Mouse (Mus musculus) erythroblast, embryonic 14.5 days (primary cell): ENCODE results near the gene 4933424G06Rik. TPM values are rescaled to one million over a fixed set of nuclear protein-coding genes. Genes with fewer than 3 reads are reported as not detected.

Experiments
- H3K27me3 ChIP-seq: 2 replicates; pipeline ENCODE4 v1.6.1; 2012; ENCODE audit warnings: inconsistent platforms; ENCODE audit not compliant: control insufficient read depth
- H3K36me3 ChIP-seq: 2 replicates; pipeline ENCODE4 v1.6.1; 2012; ENCODE audit warnings: mild to moderate bottlenecking, inconsistent platforms; ENCODE audit not compliant: control insufficient read depth
- H3K4me1 ChIP-seq: 2 replicates; pipeline ENCODE4 v1.6.1; 2012; ENCODE audit warnings: inconsistent platforms; ENCODE audit not compliant: control insufficient read depth
- H3K4me3 ChIP-seq: replicated peaks from 2 replicates; pipeline ENCODE3; 2012; ENCODE audit warnings: moderate library complexity, mild to moderate bottlenecking, inconsistent platforms
- H3K9me3 ChIP-seq: 2 replicates; pipeline ENCODE4 v1.6.1; 2012; ENCODE audit warnings: low read length, inconsistent platforms, mixed read lengths; ENCODE audit not compliant: control insufficient read depth
- GATA1 ChIP-seq: IDR thresholded peaks from 2 replicates; pipeline ENCODE4 v1.6.1; 2012; ENCODE audit warnings: low read length, inconsistent platforms, mixed read lengths
- TAL1 ChIP-seq: IDR thresholded peaks from 3 replicates; pipeline ENCODE4 v1.6.1; 2012; ENCODE audit warnings: low read length, inconsistent platforms, mixed read lengths
- polyA plus RNA-seq: library from polyadenylated mRNA; stranded (reverse); fragments of >175 nt; gene quantifications from 2 replicates; pipeline ENCODE4 v1.2.3, GENCODE M21; 2012

The 4933424G06Rik gene
- polyA plus RNA-seq, 1 experiment, result not detected

DNA sequence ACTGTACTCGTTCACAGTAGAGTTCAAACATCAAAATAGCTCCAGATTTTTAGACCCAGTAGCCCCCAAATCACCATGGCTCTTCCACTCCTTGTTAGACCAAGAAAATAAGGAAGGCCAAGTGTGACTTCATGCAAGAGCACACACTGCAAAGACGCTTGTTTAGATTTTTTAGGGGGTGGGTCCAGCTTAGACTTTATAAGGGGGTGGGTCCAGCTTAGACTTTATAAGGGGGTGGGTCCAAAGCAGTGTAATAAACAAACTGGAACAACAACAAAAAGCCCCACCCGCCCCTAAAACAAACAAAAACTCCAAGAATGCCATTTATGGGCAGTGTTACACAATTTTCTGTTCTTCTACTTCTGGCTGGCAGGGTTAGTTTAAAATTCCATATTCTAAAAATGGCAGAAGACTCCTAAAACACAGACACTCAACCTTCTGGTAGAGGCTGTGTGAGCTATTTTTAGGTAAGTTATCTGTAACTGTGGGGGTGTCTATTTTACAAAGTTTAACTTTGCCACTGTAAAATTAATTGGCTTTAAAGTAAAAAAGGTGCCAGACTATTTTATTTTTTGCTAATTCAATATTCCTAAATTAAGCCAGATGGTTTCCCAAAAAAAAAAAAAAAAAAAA is 90.5 kb downstream of the 4933424G06Rik start:
- H3K36me3 ChIP-seq, result peaks cover 97% of the 10 kb centered on the region
- TF ChIP-seq GATA1 (no peak), TAL1 (no peak)
- H3K4me1 ChIP-seq, result no peaks in the 10 kb centered on the region
- H3K4me3 ChIP-seq, result no peak overlapping the region
- H3K9me3 ChIP-seq, result no peaks in the 10 kb centered on the region
- no peaks in the 10 kb centered on the region for H3K27me3 ChIP-seq

DNA sequence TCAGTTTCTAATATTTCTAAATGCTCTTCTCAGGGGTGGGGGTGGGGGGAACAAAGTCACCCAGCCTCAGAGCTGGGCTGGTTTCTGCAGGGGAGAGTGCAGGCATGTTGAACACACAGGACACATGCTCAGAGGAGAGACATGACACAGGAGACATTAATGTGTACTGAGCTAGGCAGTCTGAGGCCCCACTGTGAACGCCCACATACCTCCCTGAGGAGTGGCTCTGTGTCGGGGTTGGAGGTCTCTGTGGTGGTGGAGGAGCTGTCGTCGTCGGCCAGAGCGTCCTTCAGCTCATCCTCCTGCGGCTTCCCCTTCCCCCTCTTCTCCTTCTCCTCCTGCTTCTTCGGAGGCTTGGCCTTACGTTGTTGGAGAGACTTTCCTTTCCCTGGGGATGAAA is 94.3 kb downstream of the 4933424G06Rik start:
- no peaks in the 10 kb centered on the region for H3K4me1 ChIP-seq
- no peaks in the 10 kb centered on the region for H3K9me3 ChIP-seq
- H3K36me3 ChIP-seq, result peaks cover 97% of the 10 kb centered on the region
- no peak overlapping the region for H3K4me3 ChIP-seq
- no peaks in the 10 kb centered on the region for H3K27me3 ChIP-seq
- TF ChIP-seq GATA1 (no peak), TAL1 (no peak)

GRCm38 (mm10) chr1:36804833-36805232 is 94.9 kb downstream of the 4933424G06Rik start:
- Histone ChIP-seq H3K4me3 (no peak overlapping the region), H3K27me3 (no peaks in the 10 kb centered on the region), H3K4me1 (no peaks in the 10 kb centered on the region), H3K9me3 (no peaks in the 10 kb centered on the region), H3K36me3 (peaks cover 97% of the 10 kb centered on the region)
- TF ChIP-seq TAL1, result no peak
- TF ChIP-seq GATA1, result no peak

DNA sequence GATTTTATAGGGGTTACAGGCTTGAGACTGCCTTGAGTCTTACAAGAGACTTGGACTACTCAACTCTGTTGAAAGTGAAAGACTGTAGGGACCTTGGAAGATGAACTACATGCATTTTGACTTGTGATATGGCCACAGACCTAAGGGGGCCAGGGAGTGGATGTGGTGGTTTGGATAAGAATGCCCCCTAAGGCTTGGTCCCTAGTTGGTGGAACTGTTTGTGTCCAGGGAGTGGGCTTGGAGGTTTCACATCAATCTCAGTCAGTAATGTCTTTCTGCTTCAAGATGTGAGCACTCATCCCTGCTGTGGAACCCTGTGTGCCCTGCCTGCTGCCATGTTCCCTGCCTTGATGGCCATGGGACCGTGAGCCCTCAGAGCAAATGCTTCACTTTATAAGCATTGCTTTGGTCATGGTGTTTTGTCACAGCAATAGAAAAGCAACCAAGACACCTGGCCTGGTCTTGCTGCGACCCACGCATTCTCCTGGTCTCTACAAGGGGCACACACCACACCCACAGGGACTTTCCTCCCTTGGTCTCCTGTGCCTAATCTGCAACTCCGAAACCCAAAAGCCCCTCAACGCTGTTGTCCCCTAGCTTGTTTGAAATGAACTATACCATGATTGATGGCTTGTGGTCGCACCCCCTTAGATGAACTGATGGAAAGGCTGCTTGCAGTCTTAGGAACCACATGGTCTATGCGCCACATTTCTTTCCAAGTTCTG is 96.4 kb downstream of the 4933424G06Rik start:
- Histone ChIP-seq H3K4me3 (no peak overlapping the region), H3K36me3 (peaks cover 97% of the 10 kb centered on the region), H3K4me1 (no peaks in the 10 kb centered on the region), H3K27me3 (no peaks in the 10 kb centered on the region), H3K9me3 (no peaks in the 10 kb centered on the region)
- TF ChIP-seq GATA1 (no peak), TAL1 (no peak)

DNA sequence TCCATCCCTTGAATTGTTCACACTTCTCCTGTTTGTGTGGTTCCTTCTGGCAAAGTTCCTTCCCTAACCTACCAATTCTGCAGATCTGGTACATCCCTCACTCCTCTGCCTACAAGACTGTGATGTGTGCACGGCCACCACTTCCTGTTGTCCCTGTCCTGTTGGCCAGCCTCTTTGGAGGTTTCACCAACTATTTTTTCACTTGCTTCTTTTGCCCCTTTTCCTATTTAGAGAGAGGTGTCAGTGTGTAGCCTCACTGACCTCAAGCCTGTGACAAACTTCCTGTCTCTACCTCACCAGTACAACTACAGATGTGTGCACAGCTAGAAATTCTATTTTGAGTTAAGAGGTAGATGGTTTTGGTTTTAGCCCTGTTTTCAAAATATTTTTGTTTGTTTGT is 97.1 kb downstream of the 4933424G06Rik start:
- peaks cover 97% of the 10 kb centered on the region for H3K36me3 ChIP-seq
- TF ChIP-seq GATA1 (no peak), TAL1 (no peak)

More for the DNA sequence above, 97.1 kb downstream of the 4933424G06Rik start:
- Histone ChIP-seq H3K27me3 (no peaks in the 10 kb centered on the region), H3K4me1 (no peaks in the 10 kb centered on the region), H3K9me3 (no peaks in the 10 kb centered on the region), H3K4me3 (no peak overlapping the region)

Other genes starting within 250 kb of the 4933424G06Rik start
- 0.25 and 0.27 TPM in 2 replicates for gene Cnnm4, start 238.5 kb upstream of the 4933424G06Rik start, polyA plus RNA-seq
- gene Cnnm3, start 198.3 kb upstream of the 4933424G06Rik start, polyA plus RNA-seq, result 0.87 and 1.0 TPM in 2 replicates
- 0.11 TPM in 2 replicates for gene Ankrd23, start 173.3 kb upstream of the 4933424G06Rik start, polyA plus RNA-seq
- gene Gm42417, start 170.7 kb upstream of the 4933424G06Rik start, polyA plus RNA-seq, result not detected in 2 replicates
- 0.31 and 0.45 TPM in 2 replicates for gene Ankrd39, start 162.7 kb upstream of the 4933424G06Rik start, polyA plus RNA-seq
- gene Sema4c, start 151.8 kb upstream of the 4933424G06Rik start, polyA plus RNA-seq, result 0.01 and 0.02 TPM in 2 replicates
- 0.04 TPM in 2 replicates for gene Fam178b, start 27.0 kb upstream of the 4933424G06Rik start, polyA plus RNA-seq
- 312 and 404 TPM in 2 replicates for gene Cox5b, start 18.7 kb upstream of the 4933424G06Rik start, polyA plus RNA-seq
- gene Actr1b, start 4.3 kb downstream of the 4933424G06Rik start, polyA plus RNA-seq, result 2.4 and 2.5 TPM in 2 replicates
- gene Zap70, start 51.6 kb downstream of the 4933424G06Rik start, polyA plus RNA-seq, result not detected in 2 replicates
- 7.8 and 8.1 TPM in 2 replicates for gene Tmem131, start 233.5 kb downstream of the 4933424G06Rik start, polyA plus RNA-seq